Mouse (Mus musculus) lung, postnatal 0 days (tissue): ENCODE measurements around the gene Vmn1r1.
"Not testable (repeated sequence)": the region's sequence is repeated elsewhere in the genome, so short reads cannot be mapped to it uniquely, and the experiment has no call there.

Experiments used
- CTCF ChIP-seq: IDR thresholded peaks from 2 replicates; pipeline ENCODE4 v1.5.1; 2016; ENCODE audit warnings: antibody characterized with exemption, mild to moderate bottlenecking
- EP300 ChIP-seq: IDR thresholded peaks from 2 replicates; pipeline ENCODE4 v1.6.1; 2016; ENCODE audit warnings: antibody characterized with exemption, mild to moderate bottlenecking, control low read depth

GRCm38 (mm10) chr1:182170206-182170605 is 5.9 kb upstream of the Vmn1r1 start:
- TF ChIP-seq CTCF, EP300: not testable (repeated sequence)
